Mouse (Mus musculus) stomach, embryonic 15.5 days (tissue): ENCODE data around the gene Tshz3. TPM values are rescaled to one million over a fixed set of nuclear protein-coding genes. Genes with fewer than 3 reads are reported as not detected.

ENCODE experiments used
- ATAC-seq: fragments of 200-750 bp; cut with Nextera tagmentation; 2 replicates; pipeline ENCODE4 v1.8.0; 2017; ENCODE audit warnings: low read depth, moderate number of reproducible peaks, moderate TSS enrichment; ENCODE audit not compliant: insufficient read depth, low FRiP score
- H3K27ac ChIP-seq: fragments of 300-500 bp; sonication (generic); 2 replicates; pipeline ENCODE4 v1.5.1; 2015; ENCODE audit warnings: mild to moderate bottlenecking, inconsistent platforms
- H3K27me3 ChIP-seq: fragments of 300-500 bp; sonication (generic); replicated peaks from 2 replicates; pipeline ENCODE4 v1.6.1; 2015; ENCODE audit warnings: inconsistent platforms
- H3K36me3 ChIP-seq: fragments of 300-500 bp; sonication (generic); 2 replicates; pipeline ENCODE4 v1.6.1; 2015; ENCODE audit warnings: inconsistent platforms
- H3K4me1 ChIP-seq: fragments of 300-500 bp; sonication (generic); 2 replicates; pipeline ENCODE4 v1.6.1; 2015; ENCODE audit warnings: inconsistent platforms
- H3K4me2 ChIP-seq: fragments of 300-500 bp; sonication (generic); 2 replicates; pipeline ENCODE4 v1.6.1; 2015; ENCODE audit warnings: mild to moderate bottlenecking, inconsistent platforms
- H3K4me3 ChIP-seq: fragments of 300-500 bp; sonication (generic); replicated peaks from 2 replicates; pipeline ENCODE4 v1.5.1; 2015; ENCODE audit warnings: inconsistent platforms
- H3K9ac ChIP-seq: fragments of 300-500 bp; sonication (generic); 2 replicates; pipeline ENCODE4 v1.6.1; 2015; ENCODE audit warnings: inconsistent platforms
- H3K9me3 ChIP-seq: fragments of 300-500 bp; sonication (generic); 2 replicates; pipeline ENCODE4 v1.6.1; 2016; ENCODE audit warnings: inconsistent platforms
- WGBS: fragments of 180-500 bp; shearing (Covaris S2); methylation state at CpG from one replicate; pipeline ENCODE4 v1.1.7; 2015; 5-methylcytosine and 5-hydroxymethylcytosine counted together
- polyA plus RNA-seq: library from polyadenylated mRNA; unstranded; fragments of >200 nt; fragmentation: Nextera tagmentation; extraction: Ambion mirVana; gene quantifications from 2 replicates; pipeline ENCODE4 v1.2.1, GENCODE M21; 2015

The Tshz3 gene
- polyA plus RNA-seq, 1 experiment from 2014 or later, result 14.3 TPM

GRCm38 (mm10) chr7:36698589-36698946 lies 650 bp downstream of the Tshz3 start:
- H3K27ac ChIP-seq, result peak overlapping the region; percentile 95
- H3K27me3 ChIP-seq, result peaks cover 16% of the 10 kb centered on the region
- no peaks in the 10 kb centered on the region for H3K36me3 ChIP-seq
- peak overlapping the region; percentile 78 for H3K4me3 ChIP-seq
- H3K9ac ChIP-seq, result peak overlapping the region; percentile 67
- 0% methylated on average over 16 of the region's 16 CpGs for WGBS
- ATAC-seq, result no peak
- H3K4me1 ChIP-seq, result peaks cover 11% of the 10 kb centered on the region
- H3K9me3 ChIP-seq, result no peaks in the 10 kb centered on the region
- H3K4me2 ChIP-seq, result peak overlapping the region; percentile 98

GRCm38 (mm10) chr7:36699001-36699987 lies 1.4 kb downstream of the Tshz3 start:
- H3K9ac ChIP-seq, result peak overlapping the region; percentile 67; the same call in 1 of the 2 replicates
- H3K4me1 ChIP-seq, result peaks cover 8% of the 10 kb centered on the region
- WGBS, result 10% methylated on average over 18 of the region's 18 CpGs
- H3K36me3 ChIP-seq, result no peaks in the 10 kb centered on the region
- peak overlapping the region; percentile 98 for H3K4me2 ChIP-seq
- H3K4me3 ChIP-seq, result peak overlapping the region; percentile 78
- H3K27ac ChIP-seq, result no peak overlapping the region
- H3K9me3 ChIP-seq, result no peaks in the 10 kb centered on the region
- no peak for ATAC-seq
- peaks cover 10% of the 10 kb centered on the region for H3K27me3 ChIP-seq

- H3K27ac ChIP-seq, result 0 out of 2 replicates have a peak overlapping the region, but pooled peaks have one; percentile 16
Measured at GRCm38 (mm10) chr7:36706636-36707035, 8.7 kb downstream of the Tshz3 start.

GRCm38 (mm10) chr7:36707266-36707665 lies 9.3 kb downstream of the Tshz3 start:
- Histone ChIP-seq H3K4me1 (peaks cover 33% of the 10 kb centered on the region), H3K36me3 (no peaks in the 10 kb centered on the region; the same call in 1 of the 2 replicates), H3K27ac (peak overlapping the region; percentile 68; the same call in 1 of the 2 replicates), H3K4me3 (no peak overlapping the region), H3K9ac (no peak overlapping the region), H3K27me3 (no peaks in the 10 kb centered on the region), H3K9me3 (no peaks in the 10 kb centered on the region), H3K4me2 (peak overlapping the region; percentile 57; the same call in 1 of the 2 replicates)
- WGBS, result 27% methylated on average over 10 of the region's 10 CpGs
- no peak for ATAC-seq

More at GRCm38 (mm10) chr7:36706636-36707035, 8.7 kb downstream of the Tshz3 start:
- H3K4me1 ChIP-seq, result peaks cover 31% of the 10 kb centered on the region
- H3K27me3 ChIP-seq, result no peaks in the 10 kb centered on the region
- H3K9ac ChIP-seq, result no peak overlapping the region
- ATAC-seq, result no peak
- H3K4me2 ChIP-seq, result no peak overlapping the region
- H3K36me3 ChIP-seq, result no peaks in the 10 kb centered on the region
- no peak overlapping the region for H3K4me3 ChIP-seq
- 37% methylated on average over 10 of the region's 10 CpGs for WGBS
- no peaks in the 10 kb centered on the region for H3K9me3 ChIP-seq

GRCm38 (mm10) chr7:36707681-36708350 lies 9.9 kb downstream of the Tshz3 start:
- Histone ChIP-seq H3K9ac (no peak overlapping the region), H3K27ac (peak overlapping the region; percentile 68), H3K4me2 (peak overlapping the region; percentile 57), H3K4me3 (peak overlapping the region; percentile 26), H3K36me3 (no peaks in the 10 kb centered on the region; the same call in 1 of the 2 replicates), H3K9me3 (no peaks in the 10 kb centered on the region), H3K4me1 (peaks cover 33% of the 10 kb centered on the region), H3K27me3 (no peaks in the 10 kb centered on the region)
- WGBS, result 8% methylated on average over 17 of the region's 17 CpGs
- peak; percentile 76 for ATAC-seq

- Histone ChIP-seq H3K27ac (peak overlapping the region; percentile 68), H3K4me1 (peaks cover 33% of the 10 kb centered on the region), H3K4me2 (peak overlapping the region; percentile 57), H3K4me3 (peak overlapping the region; percentile 26; the same call in 1 of the 2 replicates), H3K9ac (no peak overlapping the region), H3K27me3 (no peaks in the 10 kb centered on the region), H3K36me3 (no peaks in the 10 kb centered on the region; the same call in 1 of the 2 replicates), H3K9me3 (no peaks in the 10 kb centered on the region)
- ATAC-seq, result no peak
- WGBS, result 21% methylated on average over 3 of the region's 3 CpGs
Measured at GRCm38 (mm10) chr7:36708823-36709222, 10.9 kb downstream of the Tshz3 start.

- 7% methylated on average over 2 of the region's 2 CpGs for WGBS
Measured at GRCm38 (mm10) chr7:36709239-36709638, 11.3 kb downstream of the Tshz3 start.

GRCm38 (mm10) chr7:36709974-36710373 lies 12.1 kb downstream of the Tshz3 start:
- Histone ChIP-seq H3K9me3 (no peaks in the 10 kb centered on the region), H3K27me3 (no peaks in the 10 kb centered on the region), H3K4me3 (no peak overlapping the region), H3K36me3 (no peaks in the 10 kb centered on the region; the same call in 1 of the 2 replicates), H3K4me1 (peaks cover 37% of the 10 kb centered on the region), H3K4me2 (peak overlapping the region; percentile 38), H3K27ac (peak overlapping the region; percentile 79; the same call in 1 of the 2 replicates), H3K9ac (no peak overlapping the region)
- ATAC-seq, result no peak
- WGBS, result 23% methylated on average over 12 of the region's 12 CpGs

More at GRCm38 (mm10) chr7:36709239-36709638, 11.3 kb downstream of the Tshz3 start:
- Histone ChIP-seq H3K9ac (no peak overlapping the region), H3K4me2 (no peak overlapping the region; the same call in 1 of the 2 replicates), H3K27me3 (no peaks in the 10 kb centered on the region), H3K27ac (peak overlapping the region; percentile 79), H3K36me3 (no peaks in the 10 kb centered on the region; the same call in 1 of the 2 replicates), H3K4me1 (peaks cover 33% of the 10 kb centered on the region), H3K9me3 (no peaks in the 10 kb centered on the region), H3K4me3 (no peak overlapping the region)
- peak; percentile 40; the same call in 1 of the 2 replicates for ATAC-seq

- no peaks in the 10 kb centered on the region for H3K9me3 ChIP-seq
- no peak for ATAC-seq
- H3K9ac ChIP-seq, result no peak overlapping the region
- H3K36me3 ChIP-seq, result no peaks in the 10 kb centered on the region; the same call in 1 of the 2 replicates
- peak overlapping the region; percentile 38 for H3K4me2 ChIP-seq
- WGBS, result 30% methylated on average over 6 of the region's 6 CpGs
- H3K4me3 ChIP-seq, result no peak overlapping the region
- no peak overlapping the region for H3K27ac ChIP-seq
- H3K27me3 ChIP-seq, result no peaks in the 10 kb centered on the region
- peaks cover 38% of the 10 kb centered on the region for H3K4me1 ChIP-seq
Measured at GRCm38 (mm10) chr7:36710387-36710786, 12.5 kb downstream of the Tshz3 start.

- Histone ChIP-seq H3K27ac (no peak overlapping the region), H3K4me3 (no peak overlapping the region), H3K4me2 (no peak overlapping the region), H3K9ac (no peak overlapping the region), H3K36me3 (no peaks in the 10 kb centered on the region; the same call in 1 of the 2 replicates), H3K4me1 (peaks cover 38% of the 10 kb centered on the region), H3K27me3 (no peaks in the 10 kb centered on the region), H3K9me3 (no peaks in the 10 kb centered on the region)
- no peak for ATAC-seq
- WGBS, result 63% methylated on average over 2 of the region's 2 CpGs
Measured at GRCm38 (mm10) chr7:36711766-36712165, 13.8 kb downstream of the Tshz3 start.

- no peak for ATAC-seq
- Histone ChIP-seq H3K4me2 (no peak overlapping the region), H3K36me3 (no peaks in the 10 kb centered on the region; the same call in 1 of the 2 replicates), H3K4me1 (peaks cover 25% of the 10 kb centered on the region), H3K9ac (no peak overlapping the region), H3K4me3 (no peak overlapping the region), H3K9me3 (no peaks in the 10 kb centered on the region), H3K27me3 (no peaks in the 10 kb centered on the region), H3K27ac (no peak overlapping the region)
- WGBS, result 66% methylated on average over 7 of the region's 7 CpGs
Measured at GRCm38 (mm10) chr7:36714323-36714722, 16.4 kb downstream of the Tshz3 start.
